Mouse (Mus musculus) MEL (cell line): ENCODE measurements around the gene Cldn17. TPM values are rescaled to one million over a fixed set of nuclear protein-coding genes. Genes with fewer than 3 reads are reported as not detected.
A peak's percentile ranks its signal among the peaks of the same experiment; 100 is the strongest.

Source experiments
- DNase-seq: peaks from one replicate; pipeline ENCODE4 v3.0.0; 2011; ENCODE audit warnings: low read depth, low spot score
- H3K27ac ChIP-seq: 2 replicates; pipeline ENCODE4 v1.5.1; 2012; ENCODE audit warnings: low read depth, mild to moderate bottlenecking, control low read depth, low read length, moderate library complexity; ENCODE audit not compliant: control insufficient read depth
- H3K27me3 ChIP-seq, 2 experiments: fragments of 150-350 bp in 1 of 2; sonication (generic) in 1 of 2; 2 replicates each; pipeline ENCODE4 v1.6.1; 2012; ENCODE audit warnings: low read length in 2 of 2, mild to moderate bottlenecking in 2 of 2, improper control_type of control experiment in 1 of 2, moderate library complexity in 1 of 2; ENCODE audit not compliant: insufficient read depth in 2 of 2, control insufficient read depth in 1 of 2
- H3K36me3 ChIP-seq, 2 experiments: 2 replicates each; pipeline ENCODE4 v1.6.1; 2012 to 2014; ENCODE audit warnings: low read length in 2 of 2, improper control_type of control experiment in 1 of 2, inconsistent platforms in 1 of 2, mild to moderate bottlenecking in 1 of 2; ENCODE audit not compliant: insufficient read depth in 2 of 2, control insufficient read depth in 1 of 2
- H3K4me1 ChIP-seq, 2 experiments: fragments of 150-350 bp in 1 of 2; sonication (generic) in 1 of 2; 2 replicates each; pipeline ENCODE4 v1.6.1; 2012; ENCODE audit warnings: low read length in 2 of 2, improper control_type of control experiment in 1 of 2, mild to moderate bottlenecking in 1 of 2; ENCODE audit not compliant: insufficient read depth in 2 of 2, control insufficient read depth in 1 of 2
- H3K4me3 ChIP-seq, 2 experiments: fragments of 150-350 bp in 1 of 2; sonication (generic) in 1 of 2; 2 replicates each; pipeline ENCODE4 v1.5.1; 2012; ENCODE audit warnings: low read depth in 2 of 2, low read length in 2 of 2, mild to moderate bottlenecking in 2 of 2, moderate library complexity in 2 of 2, control low read depth in 1 of 2, improper control_type of control experiment in 1 of 2; ENCODE audit not compliant: control insufficient read depth in 1 of 2, insufficient read depth in 1 of 2
- H3K79me2 ChIP-seq: 2 replicates; pipeline ENCODE4 v1.6.1; 2012; ENCODE audit warnings: mild to moderate bottlenecking, low read length, moderate library complexity; ENCODE audit not compliant: control insufficient read depth, poor library complexity, insufficient read depth
- H3K9ac ChIP-seq: 2 replicates; pipeline ENCODE4 v1.6.1; 2012; ENCODE audit warnings: low read depth, mild to moderate bottlenecking, control low read depth, low read length, moderate library complexity; ENCODE audit not compliant: control insufficient read depth, poor library complexity, severe bottlenecking
- H3K9me3 ChIP-seq: fragments of 150-350 bp; sonication (generic); replicated peaks from 2 replicates; pipeline ENCODE4 v1.6.1; 2012; ENCODE audit warnings: mild to moderate bottlenecking, low read length, improper control_type of control experiment, moderate library complexity; ENCODE audit not compliant: insufficient read depth
- BHLHE40 ChIP-seq: IDR thresholded peaks from 2 replicates; pipeline ENCODE4 v1.6.1; 2012; ENCODE audit warnings: low read depth, mild to moderate bottlenecking, inconsistent platforms, low read length, improper control_type of control experiment, borderline replicate concordance
- CHD1 ChIP-seq: IDR thresholded peaks from 2 replicates; pipeline ENCODE4 v1.6.1; 2012; ENCODE audit warnings: low read depth, mild to moderate bottlenecking, inconsistent platforms, low read length, improper control_type of control experiment
- CTCF ChIP-seq, 3 experiments: IDR thresholded peaks in 2 of 3; conservative IDR thresholded peaks in 1 of 3; 2 replicates each; pipeline ENCODE4 v1.5.1; 2011 to 2012; ENCODE audit warnings: low read length in 3 of 3, low read depth in 2 of 3, mild to moderate bottlenecking in 2 of 3, improper control_type of control experiment in 1 of 3, inconsistent platforms in 1 of 3, mixed read lengths in 1 of 3, moderate library complexity in 1 of 3; ENCODE audit not compliant: control insufficient read depth in 1 of 3, insufficient read depth in 1 of 3, poor library complexity in 1 of 3, severe bottlenecking in 1 of 3
- E2F4 ChIP-seq: IDR thresholded peaks from 2 replicates; pipeline ENCODE4 v1.6.1; 2011; ENCODE audit warnings: low read depth, low read length, improper control_type of control experiment, borderline replicate concordance
- EP300 ChIP-seq, 2 experiments: IDR thresholded peaks; 2 replicates each; pipeline ENCODE4 v1.6.1; 2011; ENCODE audit warnings: improper control_type of control experiment in 2 of 2, low read length in 2 of 2, low read depth in 1 of 2, mild to moderate bottlenecking in 1 of 2
- GATA1 ChIP-seq: IDR thresholded peaks from 2 replicates; pipeline ENCODE4 v1.6.1; 2011; ENCODE audit warnings: low read depth, low read length, improper control_type of control experiment
- HCFC1 ChIP-seq: IDR thresholded peaks from 2 replicates; pipeline ENCODE4 v1.6.1; 2012; ENCODE audit warnings: low read depth, mild to moderate bottlenecking, inconsistent platforms, low read length, improper control_type of control experiment, moderate library complexity
- JUND ChIP-seq: IDR thresholded peaks from 2 replicates; pipeline ENCODE4 v1.6.1; 2011; ENCODE audit warnings: low read depth, mild to moderate bottlenecking, improper control_type of control experiment, low read length
- MAX ChIP-seq: IDR thresholded peaks from 2 replicates; pipeline ENCODE4 v1.6.1; 2011; ENCODE audit warnings: low read length, improper control_type of control experiment
- MYB ChIP-seq: IDR thresholded peaks from 2 replicates; pipeline ENCODE4 v1.6.1; 2011; ENCODE audit warnings: mild to moderate bottlenecking, low read depth, low read length, improper control_type of control experiment
- MYC ChIP-seq: IDR thresholded peaks from 2 replicates; pipeline ENCODE4 v1.6.1; 2011; ENCODE audit warnings: low read depth, mild to moderate bottlenecking, low read length, improper control_type of control experiment, moderate library complexity
- NRF1 ChIP-seq: IDR thresholded peaks from 2 replicates; pipeline ENCODE4 v1.6.1; 2014; ENCODE audit warnings: low read depth, mild to moderate bottlenecking, inconsistent platforms, low read length, improper control_type of control experiment, moderate library complexity; ENCODE audit not compliant: poor library complexity, insufficient read depth, severe bottlenecking
- POLR2AphosphoS5 ChIP-seq: IDR thresholded peaks from 2 replicates; pipeline ENCODE4 v1.6.1; 2012; ENCODE audit warnings: low read depth, borderline replicate concordance, mild to moderate bottlenecking, inconsistent platforms, low read length, moderate library complexity, mixed read lengths
- RAD21 ChIP-seq: IDR thresholded peaks from 2 replicates; pipeline ENCODE4 v1.6.1; 2011; ENCODE audit warnings: mild to moderate bottlenecking, low read depth, low read length, improper control_type of control experiment
- SMC3 ChIP-seq: IDR thresholded peaks from 2 replicates; pipeline ENCODE4 v1.6.1; 2011; ENCODE audit warnings: low read depth, low read length, improper control_type of control experiment
- TAL1 ChIP-seq: IDR thresholded peaks from 2 replicates; pipeline ENCODE4 v1.6.1; 2012; ENCODE audit warnings: mild to moderate bottlenecking, inconsistent platforms, low read length, moderate library complexity, mixed read lengths
- TCF12 ChIP-seq: IDR thresholded peaks from 2 replicates; pipeline ENCODE4 v1.6.1; 2014; ENCODE audit warnings: low read depth, mild to moderate bottlenecking, inconsistent platforms, low read length, improper control_type of control experiment, moderate library complexity
- UBTF ChIP-seq: IDR thresholded peaks from 2 replicates; pipeline ENCODE4 v1.6.1; 2012; ENCODE audit warnings: low read depth, mild to moderate bottlenecking, inconsistent platforms, low read length, improper control_type of control experiment, moderate library complexity, borderline replicate concordance; ENCODE audit not compliant: insufficient read depth
- ZNF384 ChIP-seq: IDR thresholded peaks from 2 replicates; pipeline ENCODE4 v1.6.1; 2012; ENCODE audit warnings: low read depth, mild to moderate bottlenecking, inconsistent platforms, low read length, improper control_type of control experiment
- polyA plus RNA-seq, 2 experiments: library from polyadenylated mRNA; stranded (reverse) in 1 of 2; unstranded in 1 of 2; fragments of >175 nt in 1 of 2; fragments of >200 nt in 1 of 2; gene quantifications; 2 replicates each; pipeline versions ENCODE4 v1.2.1 to v1.2.4; 2012; ENCODE audit warnings: low replicate concordance in 2 of 2, low read depth in 1 of 2; ENCODE audit not compliant: insufficient read length in 2 of 2, insufficient read depth in 1 of 2, missing spikeins in 1 of 2
- total RNA-seq: library from RNA; depleted of rRNA; stranded (reverse); fragments of 300-350 nt; gene quantifications from 2 replicates; pipeline ENCODE4 v1.2.3, GENCODE M21; 2012; rRNA removed

Gene Cldn17
- total RNA-seq (not detected in 2 replicates), polyA plus RNA-seq (not detected)

GRCm38 (mm10) chr16:88506878-88507277, at the start of gene Cldn17:
Gene Cldn17, minus strand, starts transcription at chr16:88506978.
- no peaks in the 10 kb centered on the region for H3K27me3 ChIP-seq
- H3K9me3 ChIP-seq: no peaks in the 10 kb centered on the region
- H3K36me3 ChIP-seq: no peaks in the 10 kb centered on the region
- TF ChIP-seq EP300 (IDR thresholded peaks at IDR 0.05; ENCODE audit: low read depth in 1 of 2, low read length in 2 of 2) (no peak), NRF1 (no peak), MAX (no peak), MYC (no peak), JUND (no peak), SMC3 (no peak), GATA1 (no peak), ZNF384 (no peak), TCF12 (no peak), POLR2AphosphoS5 (no peak), CHD1 (no peak), BHLHE40 (no peak), TAL1 (no peak), E2F4 (no peak), MYB (no peak), UBTF (no peak), HCFC1 (no peak)
- DNase-seq: no peak
- no peak within 1 kb of the TSS for H3K27ac ChIP-seq
- H3K4me1 ChIP-seq: no peaks in the 10 kb centered on the region
- H3K9ac ChIP-seq: no peak within 1 kb of the TSS
- H3K4me3 ChIP-seq: no peak within 1 kb of the TSS
- no peaks in the 10 kb centered on the region for H3K79me2 ChIP-seq

GRCm38 (mm10) chr16:88542488-88542887, 35.7 kb upstream of the Cldn17 start:
- H3K27ac ChIP-seq: no peak overlapping the region
- peak; percentile 10 for DNase-seq
- peak; percentile 2; the same call in 1 of the 2 replicates for TF ChIP-seq RAD21
- TF ChIP-seq SMC3: 0 out of 2 replicates have a peak, but pooled peaks have one; percentile 21
- no peak for TF ChIP-seq MYC
- TF ChIP-seq JUND: no peak
- TF ChIP-seq GATA1: no peak
- no peak for TF ChIP-seq BHLHE40
- peak in 2 of 3 experiments; percentile 14 to 22; a peak in 1 of 6 replicates for TF ChIP-seq CTCF (IDR thresholded peaks at IDR 0.05 in 2 of 3, conservative IDR thresholded peaks at IDR 0.05 in 1 of 3; ENCODE audit: control insufficient read depth in 1 of 3, insufficient read depth in 1 of 3, low read depth in 2 of 3, low read length in 3 of 3, poor library complexity in 1 of 3, severe bottlenecking in 1 of 3)

More at GRCm38 (mm10) chr16:88542488-88542887, 35.7 kb upstream of the Cldn17 start:
- no peak overlapping the region for H3K9ac ChIP-seq
- H3K9me3 ChIP-seq: no peaks in the 10 kb centered on the region
- no peaks in the 10 kb centered on the region for H3K4me1 ChIP-seq
- H3K79me2 ChIP-seq: no peaks in the 10 kb centered on the region
- H3K27me3 ChIP-seq: no peaks in the 10 kb centered on the region
- H3K4me3 ChIP-seq: no peak overlapping the region
- no peaks in the 10 kb centered on the region for H3K36me3 ChIP-seq
